Mouse (Mus musculus) thymus, postnatal 4 days (tissue): Measurements from ENCODE around the gene Rhobtb1.

Experiments used
- DNase-seq: peaks from one replicate; pipeline ENCODE4 v3.0.0; 2021

Gene Rhobtb1

GRCm38 (mm10) chr10:69278764-69279606 is 127.8 kb downstream of the Rhobtb1 start:
- DNase-seq = no peak

DNA sequence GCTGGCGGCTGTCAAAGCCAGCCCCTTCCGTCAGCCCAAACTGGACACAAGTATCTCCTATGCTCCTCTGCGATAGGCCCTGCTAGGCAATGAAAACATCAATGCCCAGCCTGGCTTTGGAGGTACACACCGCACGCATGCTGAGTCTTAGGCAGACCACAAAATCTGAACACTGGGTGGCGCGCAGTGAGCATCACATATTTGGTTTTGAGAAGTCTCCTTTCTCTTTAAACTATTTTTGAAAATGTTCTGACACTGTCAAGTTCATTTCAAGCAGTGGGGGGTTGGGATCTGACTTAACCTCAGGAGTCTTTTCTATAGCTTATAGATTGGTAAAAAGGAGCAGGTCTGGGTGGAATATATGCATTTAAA is 128.4 kb downstream of the Rhobtb1 start:
- no peak for DNase-seq

- no peak for DNase-seq
These were observed 135.7 kb downstream of the Rhobtb1 start for GRCm38 (mm10) chr10:69286939-69287338.

DNA sequence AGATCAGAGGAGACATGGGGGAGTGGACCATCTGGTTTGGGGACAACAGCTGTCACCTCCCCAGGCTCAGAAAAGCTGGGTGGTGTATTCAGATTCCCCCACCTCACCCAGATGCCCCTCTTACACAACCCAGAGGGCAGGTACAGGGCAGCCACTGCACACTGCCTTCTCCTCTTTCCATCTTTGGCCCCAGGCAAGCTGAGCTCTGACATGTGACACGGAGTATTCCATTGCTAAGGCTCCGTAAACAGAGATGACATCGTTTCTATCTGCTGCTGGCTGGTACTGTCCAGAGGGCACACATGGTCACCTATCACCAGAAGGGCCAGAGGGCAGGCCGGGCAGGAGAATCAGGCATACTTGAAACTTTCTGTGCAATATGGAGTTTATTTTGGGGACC is 136.9 kb downstream of the Rhobtb1 start:
- no peak for DNase-seq

DNA sequence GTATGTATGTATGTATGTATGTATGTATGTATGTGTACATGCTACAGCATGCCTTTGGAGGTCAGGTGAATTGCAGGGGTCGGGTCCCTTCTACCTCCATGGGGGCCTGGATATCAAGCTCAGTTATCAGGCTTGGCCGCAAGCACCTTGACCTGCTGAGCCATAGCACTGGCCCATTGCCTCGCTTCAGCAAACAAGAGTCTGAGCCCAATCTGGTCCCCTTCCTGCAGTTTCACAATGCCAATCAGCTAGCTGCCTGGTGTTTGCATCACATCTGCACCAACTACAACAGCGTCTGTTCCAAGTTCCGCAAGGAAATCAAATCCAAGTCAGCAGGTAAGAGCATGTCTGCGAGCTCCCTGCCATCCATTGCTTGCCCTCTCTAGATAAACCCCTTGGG is 137.5 kb downstream of the Rhobtb1 start:
- DNase-seq = no peak

GRCm38 (mm10) chr10:69290736-69291135 is 139.5 kb downstream of the Rhobtb1 start:
- DNase-seq = no peak

DNA sequence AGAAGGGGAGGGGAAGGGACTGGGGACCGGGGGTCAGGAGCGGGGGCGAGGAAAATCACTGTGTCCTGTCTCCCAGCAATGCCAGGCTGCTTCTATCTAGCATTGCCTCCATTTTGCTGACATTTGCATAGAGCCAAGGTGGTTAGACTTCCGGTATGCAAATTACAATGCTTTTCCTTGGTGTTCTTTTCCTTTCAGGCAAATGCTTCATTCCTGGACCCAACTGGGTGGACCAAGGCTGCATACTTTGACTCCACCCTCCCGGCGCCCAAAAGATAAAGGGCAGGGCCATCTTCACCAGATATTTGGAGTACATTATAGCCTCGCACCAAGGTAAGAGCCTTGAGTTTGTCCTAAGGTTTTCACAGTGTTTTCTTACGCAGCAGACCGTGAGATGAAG is 144.7 kb downstream of the Rhobtb1 start:
- DNase-seq = no peak

GRCm38 (mm10) chr10:69299985-69300384 is 148.8 kb downstream of the Rhobtb1 start:
- DNase-seq = no peak

GRCm38 (mm10) chr10:69302667-69303066 is 151.4 kb downstream of the Rhobtb1 start:
- no peak for DNase-seq

- no peak for DNase-seq
These were observed 153.6 kb downstream of the Rhobtb1 start for GRCm38 (mm10) chr10:69304819-69305218.

DNA sequence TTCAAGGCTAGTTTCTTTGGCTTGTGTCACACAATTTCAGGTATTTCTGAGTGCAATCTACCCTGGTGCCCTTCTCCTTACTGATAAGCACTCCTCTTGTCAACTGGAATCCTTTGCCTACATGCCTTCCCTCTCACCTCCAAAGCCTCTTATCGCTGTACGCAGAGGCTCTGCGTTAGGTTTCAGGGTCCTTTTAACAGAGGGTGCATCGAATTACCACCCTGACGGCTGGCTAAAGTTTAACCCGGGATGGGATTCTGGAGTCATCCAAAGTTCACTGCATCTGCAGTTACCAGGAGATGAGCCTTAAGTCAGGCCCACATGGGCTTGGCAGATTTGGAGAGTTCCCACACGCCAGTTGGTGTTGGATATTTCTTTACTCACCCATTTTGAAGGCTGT is 154.4 kb downstream of the Rhobtb1 start:
- DNase-seq = no peak

DNA sequence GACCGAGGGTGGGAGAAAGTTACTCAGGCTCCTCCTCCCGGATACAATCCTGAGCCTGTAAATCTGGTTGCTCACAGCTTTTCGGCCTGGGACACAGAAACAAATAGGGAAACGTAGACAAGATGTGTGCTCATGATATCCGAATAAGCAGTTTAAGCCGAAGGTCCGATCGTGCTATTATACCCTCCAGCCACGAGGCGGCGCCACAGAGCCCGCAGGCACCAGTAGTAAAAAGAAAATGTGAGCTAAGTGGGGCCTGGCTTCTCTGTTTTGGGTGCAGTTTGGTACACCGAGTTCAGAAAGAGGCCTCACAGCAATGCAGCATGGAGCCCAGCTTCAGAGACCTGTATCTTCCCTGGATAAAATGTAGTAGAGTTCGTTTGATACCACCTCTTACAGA is 155.0 kb downstream of the Rhobtb1 start:
- DNase-seq = peak; percentile 70

- peak; percentile 59 for DNase-seq
These were observed 155.8 kb downstream of the Rhobtb1 start for GRCm38 (mm10) chr10:69307067-69307466.

DNA sequence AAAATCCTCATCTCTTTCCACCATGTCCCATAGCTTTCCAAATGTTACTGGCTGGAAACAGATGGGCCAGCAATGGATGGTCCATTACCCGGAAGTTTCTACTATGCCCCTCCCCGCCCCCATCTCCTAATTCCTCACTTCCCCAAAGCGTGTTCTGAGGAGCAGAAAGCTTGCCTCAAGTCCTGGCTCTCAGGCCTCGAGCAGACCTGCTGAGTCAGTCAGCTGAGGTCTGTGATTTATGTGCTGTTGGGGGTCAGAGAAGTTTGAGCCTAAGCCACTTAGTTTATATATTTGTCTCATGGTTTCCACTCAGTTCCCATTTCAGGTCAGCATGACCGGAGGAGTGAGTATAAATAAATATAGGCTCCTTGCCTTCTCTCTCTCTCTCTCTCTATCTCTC is 157.9 kb downstream of the Rhobtb1 start:
- no peak for DNase-seq

GRCm38 (mm10) chr10:69311867-69312266 is 160.6 kb downstream of the Rhobtb1 start:
- DNase-seq = no peak

DNA sequence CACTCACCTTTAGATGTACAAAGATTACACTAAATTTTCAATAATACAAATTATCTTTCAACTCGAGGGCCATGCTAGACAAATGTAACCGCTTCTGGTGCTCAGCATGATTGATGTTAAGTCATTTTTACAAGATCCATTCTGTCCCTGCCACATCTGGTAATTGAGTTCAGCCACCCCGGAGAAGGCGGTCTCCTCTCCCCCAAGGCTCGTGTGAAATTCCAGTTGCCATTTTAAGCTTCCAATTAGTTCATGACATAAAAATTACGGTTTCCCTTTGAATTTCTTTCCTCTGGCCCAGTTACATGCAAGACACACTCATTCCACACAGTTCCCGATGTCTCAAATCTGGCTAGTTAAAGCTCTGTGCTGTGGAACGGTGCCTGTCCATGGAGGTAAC is 162.7 kb downstream of the Rhobtb1 start:
- DNase-seq = no peak

DNA sequence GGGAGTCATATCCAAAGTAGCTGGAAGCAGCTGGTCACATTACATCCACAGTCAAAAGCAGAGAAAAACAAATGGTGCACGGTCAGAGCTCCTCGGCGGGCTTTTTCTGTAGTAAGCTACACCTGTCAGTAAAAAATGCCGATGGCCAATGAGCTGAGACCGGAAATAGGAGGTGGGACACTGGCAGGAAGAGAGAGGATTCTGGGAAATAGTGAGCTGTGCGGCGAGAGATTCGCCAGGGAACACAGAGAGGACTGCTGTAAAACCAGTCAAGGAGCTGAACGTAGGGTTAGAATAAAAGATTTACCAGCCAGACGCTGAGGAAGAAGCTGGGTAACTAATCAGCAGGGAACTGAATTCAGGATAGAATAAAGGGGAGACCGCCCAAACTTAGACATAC is 167.3 kb downstream of the Rhobtb1 start:
- DNase-seq = no peak

DNA sequence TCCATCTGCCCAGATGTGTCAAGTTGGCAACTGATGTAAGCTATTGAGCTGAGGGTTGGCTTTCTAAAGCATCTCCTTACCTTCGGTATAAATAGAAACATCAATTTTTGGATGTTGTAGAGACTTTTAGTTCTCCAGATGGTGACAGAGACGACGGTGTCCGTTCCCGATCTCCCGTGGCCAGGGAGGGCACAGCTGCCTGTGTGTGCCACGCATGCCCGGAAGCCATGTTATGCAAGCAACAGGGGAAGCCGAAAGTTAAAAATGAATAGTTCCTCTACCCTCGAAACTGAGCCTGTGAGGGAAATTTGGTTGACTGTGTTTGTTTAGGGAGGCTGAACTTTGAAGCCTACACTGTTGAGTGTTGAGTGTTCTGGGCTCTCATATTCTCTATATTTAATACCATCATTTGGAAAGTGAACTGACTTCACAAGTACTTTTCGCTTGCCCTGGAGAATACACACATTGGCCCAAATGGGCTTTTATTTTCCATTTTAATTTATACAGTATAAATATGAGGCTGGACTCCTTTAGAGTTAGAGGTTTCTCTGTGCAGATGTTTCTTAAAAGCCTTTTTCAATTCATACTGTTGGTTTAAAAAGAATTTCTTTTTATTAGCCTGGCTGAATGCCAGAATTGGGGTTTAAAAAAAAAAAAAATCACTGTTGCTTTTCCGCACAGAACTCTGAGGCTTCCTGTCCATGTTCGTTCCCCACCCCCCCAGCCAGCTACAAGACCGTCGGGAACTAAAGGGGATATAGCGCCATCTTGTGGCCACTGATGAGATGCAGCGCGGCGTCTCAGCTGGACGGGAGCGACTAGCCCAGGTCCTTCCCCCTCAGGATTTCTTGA is 169.7 kb downstream of the Rhobtb1 start:
- DNase-seq = peak; percentile 84

DNA sequence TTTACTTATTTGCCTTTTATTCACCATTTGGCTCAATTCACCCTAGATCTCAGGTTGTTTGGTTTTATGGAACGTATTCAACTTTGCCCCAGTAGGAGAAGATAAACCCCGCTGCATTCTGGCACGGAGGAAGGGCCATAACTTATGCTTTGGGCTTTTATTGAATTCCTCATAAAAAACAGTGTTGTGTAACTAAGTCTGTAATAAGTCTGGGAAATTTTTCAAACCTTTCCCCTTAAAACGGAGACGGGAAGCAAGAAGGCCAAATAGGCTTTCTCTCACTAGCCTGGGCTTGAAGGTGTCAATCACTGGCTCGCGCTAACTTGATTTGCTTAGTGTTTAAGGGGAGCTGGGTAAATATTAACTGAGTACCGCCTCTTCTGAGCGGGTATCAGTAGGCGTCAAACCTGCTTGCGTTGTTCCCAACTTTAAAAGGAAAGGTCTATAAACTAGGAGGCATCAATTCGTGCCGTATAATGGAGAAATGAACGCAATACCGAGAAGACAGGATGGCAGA is 170.3 kb downstream of the Rhobtb1 start:
- DNase-seq = no peak

DNA sequence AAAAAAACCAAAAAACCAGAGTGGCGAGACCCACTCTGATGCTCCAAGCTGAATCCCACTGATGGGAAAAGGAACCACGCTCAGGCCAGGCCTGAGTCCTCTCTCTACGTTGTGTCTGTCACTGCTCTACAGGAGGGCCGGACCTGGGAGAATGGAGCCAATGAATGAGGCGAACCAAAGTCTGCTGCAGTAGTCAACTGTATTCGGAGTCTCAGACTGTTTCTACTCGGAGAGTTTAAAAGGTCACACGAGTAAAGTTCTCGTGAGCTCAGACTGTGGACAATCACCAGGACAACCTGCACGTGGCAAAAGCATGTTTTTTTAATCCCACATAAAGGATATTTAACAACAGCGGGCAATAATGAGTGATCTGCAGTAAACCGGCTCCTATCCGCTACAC is 172.8 kb downstream of the Rhobtb1 start:
- DNase-seq = no peak

DNA sequence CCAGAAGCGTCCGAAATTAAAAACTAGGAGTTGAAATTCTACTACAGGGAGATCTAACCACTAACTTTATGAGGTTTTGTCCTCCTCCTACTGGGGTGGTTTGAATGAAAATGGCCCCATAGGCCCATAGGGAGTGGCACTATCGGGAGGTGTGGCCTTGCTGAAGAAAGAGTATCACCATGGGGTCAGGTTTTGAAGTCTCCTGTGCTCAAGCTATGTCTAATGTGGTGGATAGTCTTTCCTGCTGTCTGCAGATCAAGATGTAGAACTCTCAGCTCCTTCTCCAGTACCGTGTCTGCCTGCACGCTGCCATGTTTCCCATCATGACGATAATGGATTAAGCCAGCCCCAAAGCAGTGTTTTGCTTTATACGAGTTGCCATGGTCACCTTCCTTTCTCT is 173.6 kb downstream of the Rhobtb1 start:
- no peak for DNase-seq

- no peak for DNase-seq
These were observed 175.2 kb downstream of the Rhobtb1 start for GRCm38 (mm10) chr10:69326433-69326832.

GRCm38 (mm10) chr10:69327362-69327761 is 176.1 kb downstream of the Rhobtb1 start:
- no peak for DNase-seq
